Mouse (Mus musculus) kidney, adult 2 months (tissue): Measurements from ENCODE around the gene Ints4. TPM values are rescaled to one million over a fixed set of nuclear protein-coding genes. Genes with fewer than 3 reads are reported as not detected.

ENCODE experiments used
- DNase-seq: peaks from one replicate; pipeline ENCODE4 v3.0.0; 2021
- H3K27ac ChIP-seq: fragments of 200-500 bp; 2 replicates; pipeline ENCODE4 v1.5.1; 2012; ENCODE audit warnings: low read depth, low read length, control low read depth, inconsistent platforms; ENCODE audit not compliant: insufficient read depth
- H3K27me3 ChIP-seq: fragments of 200-500 bp; replicated peaks from 2 replicates; pipeline ENCODE4 v1.6.1; 2012; ENCODE audit warnings: mild to moderate bottlenecking, moderate library complexity, low read length, inconsistent platforms; ENCODE audit not compliant: control insufficient read depth, insufficient read depth
- H3K36me3 ChIP-seq: fragments of 200-500 bp; 2 replicates; pipeline ENCODE4 v1.6.1; 2012; ENCODE audit warnings: mild to moderate bottlenecking, moderate library complexity, low read length, inconsistent platforms; ENCODE audit not compliant: control insufficient read depth, insufficient read depth
- H3K4me1 ChIP-seq: fragments of 200-500 bp; 2 replicates; pipeline ENCODE4 v1.6.1; 2011; ENCODE audit warnings: low read length; ENCODE audit not compliant: control insufficient read depth, insufficient read depth
- H3K4me3 ChIP-seq: fragments of 200-500 bp; 2 replicates; pipeline ENCODE4 v1.5.1; 2011; ENCODE audit warnings: mild to moderate bottlenecking, low read depth, low read length, control low read depth; ENCODE audit not compliant: insufficient read depth
- CTCF ChIP-seq: fragments of 200-500 bp; conservative IDR thresholded peaks from 2 replicates; pipeline ENCODE4 v1.5.1; 2011; ENCODE audit warnings: low read depth, mild to moderate bottlenecking, control low read depth, low read length, moderate library complexity, mixed read lengths; ENCODE audit not compliant: insufficient read depth, insufficient read length
- POLR2A ChIP-seq: fragments of 200-500 bp; IDR thresholded peaks from one replicate; pipeline ENCODE4 v1.6.1; 2011; ENCODE audit warnings: low read depth, low read length, control low read depth
- WGBS: fragments of 180-500 bp; shearing (Covaris S2); methylation state at CpG from one replicate; pipeline ENCODE4 v1.1.7; 2018; 5-methylcytosine and 5-hydroxymethylcytosine counted together
- polyA plus RNA-seq: library from polyadenylated mRNA; depleted of rRNA; stranded (reverse); fragments of >200 nt; gene quantifications from 2 replicates; pipeline ENCODE4 v1.2.3, GENCODE M21; 2012

Ints4 gene
- polyA plus RNA-seq, 1 experiment, result 71.8 TPM

DNA sequence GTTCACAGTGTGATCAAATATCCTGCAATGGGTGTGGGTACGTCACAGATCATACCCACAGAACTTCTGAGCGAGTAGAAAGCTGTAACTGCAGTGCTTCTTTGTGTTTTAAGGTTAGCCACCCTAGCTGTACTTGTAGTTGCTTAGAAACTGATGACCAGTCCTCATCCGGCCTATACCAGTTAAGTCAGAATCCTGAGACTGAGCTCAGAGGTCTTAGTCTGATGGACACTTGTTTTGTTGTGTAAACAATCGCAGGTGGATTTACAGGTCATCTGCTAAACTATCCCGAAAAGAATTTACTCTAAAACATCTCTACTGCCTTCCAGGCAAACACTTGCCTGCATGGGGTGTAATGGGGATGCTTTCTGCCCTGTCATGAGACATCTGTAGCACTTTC, 55.8 kb downstream of the Ints4 start:
- no peak for DNase-seq
- H3K27me3 ChIP-seq, result no peaks in the 10 kb centered on the region
- peaks cover 2% of the 10 kb centered on the region for H3K36me3 ChIP-seq
- 91% methylated on average over 5 of the region's 5 CpGs for whole genome bisulfite sequencing
- no peak overlapping the region for H3K27ac ChIP-seq
- H3K4me3 ChIP-seq, result no peak overlapping the region
- no peaks in the 10 kb centered on the region for H3K4me1 ChIP-seq
- TF ChIP-seq CTCF (no peak), POLR2A (no peak)

- WGBS, result 98% methylated on average over 2 of the region's 2 CpGs
- Histone ChIP-seq H3K4me1 (no peaks in the 10 kb centered on the region), H3K4me3 (no peak overlapping the region), H3K27ac (no peak overlapping the region), H3K36me3 (no peaks in the 10 kb centered on the region; the same call in none of the 2 replicates), H3K27me3 (no peaks in the 10 kb centered on the region)
- TF ChIP-seq CTCF, result no peak
- no peak for TF ChIP-seq POLR2A
- DNase-seq, result no peak
Observed at GRCm38 (mm10) chr7:97546462-97546861, 65.7 kb downstream of the Ints4 start.

- H3K27me3 ChIP-seq, result no peaks in the 10 kb centered on the region
- 96% methylated on average over 10 of the region's 10 CpGs for WGBS
- H3K4me1 ChIP-seq, result no peaks in the 10 kb centered on the region
- H3K4me3 ChIP-seq, result no peak overlapping the region
- DNase-seq, result no peak
- no peaks in the 10 kb centered on the region; the same call in 1 of the 2 replicates for H3K36me3 ChIP-seq
- H3K27ac ChIP-seq, result no peak overlapping the region
- TF ChIP-seq CTCF (no peak), POLR2A (no peak)
Observed at GRCm38 (mm10) chr7:97549301-97549700, 68.5 kb downstream of the Ints4 start.

DNA sequence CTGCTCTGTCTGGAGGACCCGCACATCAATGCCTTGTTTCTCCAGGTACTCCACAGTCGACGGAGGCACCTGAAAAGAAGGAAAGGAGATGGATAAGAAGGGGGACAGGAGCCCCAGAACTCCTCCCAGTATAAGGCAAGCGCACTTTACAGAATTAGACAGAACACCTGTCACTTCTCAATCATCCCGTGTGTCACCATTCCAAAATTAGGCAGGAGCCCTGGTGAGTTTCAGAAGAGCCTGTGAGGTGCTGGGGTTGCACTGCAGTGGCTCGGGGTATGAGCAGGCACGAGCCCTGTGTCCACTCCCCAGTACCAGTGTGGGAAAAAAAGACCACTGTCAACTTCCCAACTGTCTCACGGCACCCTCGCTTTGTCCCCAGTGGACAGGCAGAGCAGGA, 69.9 kb downstream of the Ints4 start:
- Histone ChIP-seq H3K4me1 (no peaks in the 10 kb centered on the region), H3K4me3 (no peak overlapping the region), H3K27ac (no peak overlapping the region), H3K27me3 (no peaks in the 10 kb centered on the region), H3K36me3 (no peaks in the 10 kb centered on the region; the same call in none of the 2 replicates)
- WGBS, result 87% methylated on average over 9 of the region's 9 CpGs
- DNase-seq, result no peak
- TF ChIP-seq POLR2A, result no peak
- no peak for TF ChIP-seq CTCF

- no peaks in the 10 kb centered on the region for H3K27me3 ChIP-seq
Observed at GRCm38 (mm10) chr7:97563576-97563975, 82.8 kb downstream of the Ints4 start.

DNA sequence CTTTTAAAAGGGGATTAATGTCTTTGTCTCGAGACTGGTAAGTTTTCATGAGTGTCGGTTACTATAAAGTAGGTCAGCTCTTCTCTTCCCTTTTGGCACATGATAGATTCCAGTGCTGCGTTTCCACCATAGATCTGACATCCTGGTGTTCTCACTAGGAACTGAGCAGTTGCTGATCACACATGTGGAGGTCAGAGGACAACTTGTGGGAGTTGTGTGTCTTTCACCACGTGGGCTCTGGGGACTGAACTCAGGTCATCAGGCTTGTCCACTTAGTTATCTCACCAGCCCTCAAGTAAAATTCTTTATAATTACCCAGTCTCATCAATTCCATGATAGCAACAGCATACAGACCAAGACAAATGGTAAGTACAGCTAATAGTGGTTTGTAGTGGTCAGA, 88.6 kb downstream of the Ints4 start:
- WGBS, result 68% methylated on average over 4 of the region's 4 CpGs
- TF ChIP-seq CTCF (no peak), POLR2A (no peak)
- Histone ChIP-seq H3K36me3 (no peaks in the 10 kb centered on the region; the same call in none of the 2 replicates), H3K4me1 (no peaks in the 10 kb centered on the region), H3K4me3 (no peak overlapping the region), H3K27ac (no peak overlapping the region), H3K27me3 (no peaks in the 10 kb centered on the region)
- DNase-seq, result no peak

More at GRCm38 (mm10) chr7:97563576-97563975, 82.8 kb downstream of the Ints4 start:
- Histone ChIP-seq H3K4me3 (no peak overlapping the region), H3K27ac (no peak overlapping the region), H3K4me1 (no peaks in the 10 kb centered on the region), H3K36me3 (no peaks in the 10 kb centered on the region; the same call in 1 of the 2 replicates)
- 80% methylated on average over 2 of the region's 2 CpGs for WGBS
- DNase-seq, result no peak
- TF ChIP-seq CTCF (no peak), POLR2A (no peak)

- Histone ChIP-seq H3K4me3 (no peak overlapping the region), H3K4me1 (no peaks in the 10 kb centered on the region), H3K27ac (no peak overlapping the region), H3K27me3 (no peaks in the 10 kb centered on the region), H3K36me3 (no peaks in the 10 kb centered on the region; the same call in none of the 2 replicates)
- DNase-seq, result no peak
- TF ChIP-seq POLR2A (no peak), CTCF (peak; percentile 68)
- 92% methylated on average over 1 of the region's 1 CpGs for WGBS
Observed at GRCm38 (mm10) chr7:97570389-97570788, 89.6 kb downstream of the Ints4 start.
